Mouse (Mus musculus): ENCODE measurements at regions not wholly inside any gene's neighbourhood (a gene's known extent, or its start where the extent isn't known, plus 50 kb on each side); places are given as distances from the start of the nearest gene placed in this dataset.
A peak's percentile ranks its signal among the peaks of the same experiment; 100 is the strongest.

- TF ChIP-seq CTCF (IDR thresholded peaks at IDR 0.05; ENCODE audit: borderline replicate concordance, extremely low read depth, insufficient read depth, insufficient read length) (peak; percentile 42; the same call in 1 of the 2 replicates), POLR2A (IDR thresholded peaks at IDR 0.05; ENCODE audit: borderline replicate concordance, extremely low read depth, insufficient read depth, insufficient read length, poor library complexity, severe bottlenecking) (no peak)
Observed at GRCm38 (mm10) chr14:18511094-18511493, 179.4 kb upstream of the Ube2e1 start.
